Mouse (Mus musculus) macrophage (primary cell): Measurements from ENCODE around the gene Gmeb2. TPM values are rescaled to one million over a fixed set of nuclear protein-coding genes. Genes with fewer than 3 reads are reported as not detected.

ENCODE experiments used
- H3K27ac ChIP-seq: fragments of 350-480 bp; formaldehyde crosslinking; 2 replicates; pipeline ENCODE4 v1.9.0; 2021
- H3K36me3 ChIP-seq: fragments of 350-480 bp; formaldehyde crosslinking; 2 replicates; pipeline ENCODE4 v1.9.0; 2021; ENCODE audit errors: inconsistent target
- H3K4me3 ChIP-seq: fragments of 350-480 bp; formaldehyde crosslinking; 2 replicates; pipeline ENCODE4 v1.9.0; 2021; ENCODE audit errors: inconsistent target
- H3K79me2 ChIP-seq: fragments of 350-480 bp; formaldehyde crosslinking; 2 replicates; pipeline ENCODE4 v1.9.0; 2021; ENCODE audit errors: inconsistent target
- WGBS: methylation state at CpG from one replicate; pipeline ENCODE4 v1.1.7; 2026; ENCODE audit warnings: inconsistent platforms; ENCODE audit not compliant: missing documents; 5-methylcytosine and 5-hydroxymethylcytosine counted together
- polyA plus RNA-seq: library from polyadenylated mRNA; stranded (reverse); fragments of 250-400 nt; gene quantifications from 3 replicates; pipeline ENCODE4 v1.2.4, GENCODE M21; 2018; ENCODE audit warnings: inconsistent platforms

Gmeb2 gene
- polyA plus RNA-seq, 1 experiment from 2014 or later: 8.9 TPM

GRCm38 (mm10) chr2:181243706-181244394 lies 44.0 kb downstream of the Gmeb2 start:
- Histone ChIP-seq H3K36me3 (peaks cover 19% of the 10 kb centered on the region; the same call in 1 of the 2 replicates), H3K27ac (peak overlapping the region; percentile 33; the same call in 1 of the 2 replicates), H3K4me3 (no peak overlapping the region; the same call in 1 of the 2 replicates), H3K79me2 (peaks cover 30% of the 10 kb centered on the region)
- whole genome bisulfite sequencing: 7% methylated on average over 9 of the region's 11 CpGs

GRCm38 (mm10) chr2:181242314-181242665 lies 45.5 kb downstream of the Gmeb2 start:
- peak overlapping the region; percentile 77 for H3K4me3 ChIP-seq
- peak overlapping the region; percentile 72 for H3K27ac ChIP-seq

GRCm38 (mm10) chr2:181241602-181242313 lies 46.1 kb downstream of the Gmeb2 start, which contains the start of gene Helz2:
Helz2 (minus strand) TSS chr2:181242027.
- Histone ChIP-seq H3K27ac (peak within 1 kb of the TSS; percentile 72), H3K36me3 (peaks cover 36% of the 10 kb centered on the region), H3K4me3 (peak within 1 kb of the TSS; percentile 77), H3K79me2 (peaks cover 36% of the 10 kb centered on the region)
- 6% methylated on average over 10 of the region's 16 CpGs for WGBS

More at GRCm38 (mm10) chr2:181242314-181242665, 45.5 kb downstream of the Gmeb2 start:
- 58% methylated on average over 3 of the region's 3 CpGs for WGBS
- H3K79me2 ChIP-seq: peaks cover 36% of the 10 kb centered on the region
- H3K36me3 ChIP-seq: peaks cover 34% of the 10 kb centered on the region

- Histone ChIP-seq H3K27ac (peak overlapping the region; percentile 72; the same call in 1 of the 2 replicates), H3K36me3 (peaks cover 44% of the 10 kb centered on the region), H3K79me2 (peaks cover 42% of the 10 kb centered on the region), H3K4me3 (peak overlapping the region; percentile 77)
- WGBS: 91% methylated on average over 13 of the region's 13 CpGs
These were observed 46.9 kb downstream of the Gmeb2 start for GRCm38 (mm10) chr2:181240806-181241440.

GRCm38 (mm10) chr2:181239261-181239660 lies 48.6 kb downstream of the Gmeb2 start:
- Histone ChIP-seq H3K79me2 (peaks cover 59% of the 10 kb centered on the region), H3K4me3 (no peak overlapping the region), H3K36me3 (peaks cover 61% of the 10 kb centered on the region), H3K27ac (no peak overlapping the region)
- 96% methylated on average over 9 of the region's 9 CpGs for WGBS

GRCm38 (mm10) chr2:181238861-181239260 lies 49.0 kb downstream of the Gmeb2 start:
- WGBS: 95% methylated on average over 2 of the region's 2 CpGs
- H3K4me3 ChIP-seq: no peak overlapping the region
- H3K79me2 ChIP-seq: peaks cover 63% of the 10 kb centered on the region
- H3K27ac ChIP-seq: no peak overlapping the region
- H3K36me3 ChIP-seq: peaks cover 65% of the 10 kb centered on the region

- no peak overlapping the region for H3K4me3 ChIP-seq
- H3K36me3 ChIP-seq: peaks cover 72% of the 10 kb centered on the region
- H3K79me2 ChIP-seq: peaks cover 70% of the 10 kb centered on the region
- 96% methylated on average over 10 of the region's 10 CpGs for WGBS
- no peak overlapping the region for H3K27ac ChIP-seq
These were observed 49.7 kb downstream of the Gmeb2 start for GRCm38 (mm10) chr2:181238091-181238610.

GRCm38 (mm10) chr2:181237251-181238014 lies 50.4 kb downstream of the Gmeb2 start:
- H3K79me2 ChIP-seq: peaks cover 76% of the 10 kb centered on the region
- WGBS: 89% methylated on average over 15 of the region's 17 CpGs
- H3K36me3 ChIP-seq: peaks cover 79% of the 10 kb centered on the region
- no peak overlapping the region for H3K27ac ChIP-seq
- no peak overlapping the region for H3K4me3 ChIP-seq

- WGBS: 96% methylated on average over 23 of the region's 23 CpGs
- no peak overlapping the region for H3K27ac ChIP-seq
- peaks cover 67% of the 10 kb centered on the region for H3K79me2 ChIP-seq
- H3K4me3 ChIP-seq: no peak overlapping the region
- H3K36me3 ChIP-seq: peaks cover 94% of the 10 kb centered on the region
These were observed 51.9 kb downstream of the Gmeb2 start for GRCm38 (mm10) chr2:181235681-181236566.

GRCm38 (mm10) chr2:181234680-181235079 lies 53.2 kb downstream of the Gmeb2 start:
- Histone ChIP-seq H3K4me3 (no peak overlapping the region), H3K79me2 (peaks cover 55% of the 10 kb centered on the region), H3K27ac (no peak overlapping the region), H3K36me3 (peaks cover 95% of the 10 kb centered on the region)
- WGBS: 93% methylated on average over 11 of the region's 11 CpGs

- peaks cover 95% of the 10 kb centered on the region for H3K36me3 ChIP-seq
- no peak overlapping the region for H3K4me3 ChIP-seq
- 94% methylated on average over 15 of the region's 15 CpGs for WGBS
- peaks cover 44% of the 10 kb centered on the region; the same call in 1 of the 2 replicates for H3K79me2 ChIP-seq
- no peak overlapping the region for H3K27ac ChIP-seq
These were observed 54.4 kb downstream of the Gmeb2 start for GRCm38 (mm10) chr2:181233443-181233842.

- Histone ChIP-seq H3K36me3 (peaks cover 99% of the 10 kb centered on the region), H3K4me3 (no peak overlapping the region), H3K79me2 (peaks cover 36% of the 10 kb centered on the region; the same call in 1 of the 2 replicates), H3K27ac (no peak overlapping the region)
- 94% methylated on average over 20 of the region's 20 CpGs for WGBS
These were observed 56.7 kb downstream of the Gmeb2 start for GRCm38 (mm10) chr2:181231171-181231570.

- no peak overlapping the region for H3K27ac ChIP-seq
- no peak overlapping the region for H3K4me3 ChIP-seq
- H3K79me2 ChIP-seq: peaks cover 8% of the 10 kb centered on the region; the same call in 1 of the 2 replicates
- peaks cover 72% of the 10 kb centered on the region for H3K36me3 ChIP-seq
- WGBS: 38% methylated on average over 1 of the region's 1 CpGs
These were observed 59.5 kb downstream of the Gmeb2 start for GRCm38 (mm10) chr2:181228335-181228734.
